In genomic region chr13:110237209-110237935, GRCm38 (mm10) we compare ENCODE assay signal across 8 mouse cellular contexts. TPM values are rescaled to one million over a fixed set of nuclear protein-coding genes. Genes with fewer than 3 reads are reported as not detected.
A peak's percentile ranks its signal among the peaks of the same experiment; 100 is the strongest.
DNase-seq lines count a peak whose midpoint lies in the region.

No protein-coding gene starts in this region.

- DNase-seq in 3T3-L1 (ENCODE audit: low read depth, low spot score): peak; percentile 65
- peak; percentile 67 for DNase-seq in brain, adult 2 months (ENCODE audit: low read depth, low spot score)
- peak; percentile 39 for DNase-seq in forelimb bud, embryonic 11.5 days (ENCODE audit: low read depth, low spot score)
- peak; percentile 33 for DNase-seq in lung, postnatal 14 days
- DNase-seq in natural killer cell, adult 2 months (ENCODE audit: low spot score in 2 of 2): no peak
- DNase-seq in kidney, adult 11 months: no peak
- DNase-seq in urinary bladder, adult 2 months (ENCODE audit: low spot score): no peak
- DNase-seq in MN1 (ENCODE audit: low spot score): no peak

RNA-seq across cellular contexts. Expression of gene Rab3c, which starts 43.4 kb away (rescaled TPM):
- polyA plus RNA-seq in urinary bladder, adult 2 months (2012; rRNA removed): 0.50 and 0.75 TPM in 2 replicates

Comparison
In these comparisons a context has a peak if more than half of its experiments do, and no peak if none do; other contexts are left out.
1. DNase-seq: peak in 3T3-L1 (single experiment), brain, adult 2 months (single experiment), forelimb bud, embryonic 11.5 days (single experiment) and lung, postnatal 14 days (single experiment); none in natural killer cell, adult 2 months (0 of 2), kidney, adult 11 months (single experiment), urinary bladder, adult 2 months (single experiment) and MN1 (single experiment).